Mouse (Mus musculus) lung, embryonic 14.5 days (tissue): Measurements from ENCODE around the gene B3galt6. TPM values are rescaled to one million over a fixed set of nuclear protein-coding genes. Genes with fewer than 3 reads are reported as not detected.

Experiments
- ATAC-seq: fragments of 200-750 bp; cut with Nextera tagmentation; 2 replicates; pipeline ENCODE4 v1.8.0; 2017; ENCODE audit warnings: mild to moderate bottlenecking, moderate TSS enrichment, moderate library complexity; ENCODE audit not compliant: insufficient read depth
- DNase-seq: peaks from one replicate; pipeline ENCODE4 v3.0.0-alpha.2; 2015
- H3K27ac ChIP-seq: fragments of 300-500 bp; sonication (generic); 2 replicates; pipeline ENCODE4 v1.5.1; 2014; ENCODE audit warnings: low read depth, mild to moderate bottlenecking, moderate library complexity
- H3K27me3 ChIP-seq: fragments of 300-500 bp; sonication (generic); 2 replicates; pipeline ENCODE4 v1.6.1; 2014; ENCODE audit warnings: low read length, control low read depth; ENCODE audit not compliant: insufficient read depth
- H3K36me3 ChIP-seq: fragments of 300-500 bp; sonication (generic); 2 replicates; pipeline ENCODE4 v1.6.1; 2014; ENCODE audit warnings: control low read depth; ENCODE audit not compliant: insufficient read depth
- H3K4me1 ChIP-seq: fragments of 300-500 bp; sonication (generic); 2 replicates; pipeline ENCODE4 v1.6.1; 2014; ENCODE audit warnings: antibody characterized with exemption, control low read depth; ENCODE audit not compliant: insufficient read depth
- H3K4me2 ChIP-seq: fragments of 300-500 bp; sonication (generic); 2 replicates; pipeline ENCODE4 v1.6.1; 2014; ENCODE audit warnings: mild to moderate bottlenecking
- H3K4me3 ChIP-seq: fragments of 300-500 bp; sonication (generic); 2 replicates; pipeline ENCODE4 v1.5.1; 2014; ENCODE audit warnings: low read depth, low read length
- H3K9ac ChIP-seq: fragments of 300-500 bp; sonication (generic); 2 replicates; pipeline ENCODE4 v1.6.1; 2014
- H3K9me3 ChIP-seq: fragments of 300-500 bp; sonication (generic); 2 replicates; pipeline ENCODE4 v1.6.1; 2016; ENCODE audit warnings: low read depth, low read length, control low read depth
- CTCF ChIP-seq: IDR thresholded peaks from 2 replicates; pipeline ENCODE4 v1.5.1; 2016; ENCODE audit warnings: antibody characterized with exemption, low read depth
- WGBS: fragments of 180-500 bp; shearing (Covaris S2); extraction: QIAGEN DNeasy Blood & Tissue Kit; methylation state at CpG from one replicate; pipeline ENCODE4 v1.1.7; 2014; 5-methylcytosine and 5-hydroxymethylcytosine counted together
- polyA plus RNA-seq: library from polyadenylated mRNA; unstranded; fragments of >200 nt; fragmentation: Nextera tagmentation; extraction: Ambion mirVana; gene quantifications from 2 replicates; pipeline ENCODE4 v1.2.1, GENCODE M21; 2014

Gene B3galt6
- polyA plus RNA-seq, 1 experiment from 2014 or later, result 18.2 TPM

DNA sequence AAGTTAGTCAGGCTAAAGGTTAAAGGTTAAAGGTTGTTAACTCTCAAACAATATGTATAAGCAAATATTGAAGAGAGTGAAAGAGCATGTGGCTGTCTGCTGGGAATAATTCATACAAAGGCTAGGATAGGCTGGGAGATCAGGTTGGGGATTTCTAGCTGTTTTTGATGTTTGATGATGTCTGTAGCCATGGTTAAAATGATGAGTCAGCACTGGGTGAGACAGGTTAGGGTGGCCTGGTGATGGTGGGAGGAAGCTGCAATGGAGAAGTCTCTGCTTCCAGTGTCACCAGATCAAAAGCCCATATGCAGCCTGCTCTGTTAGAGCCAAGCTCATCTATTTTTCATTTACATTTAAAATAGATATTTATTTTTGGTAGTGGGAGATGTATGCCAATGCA lies 45.4 kb downstream of the B3galt6 start:
- DNase-seq (no peak), ATAC-seq (no peak)
- H3K27me3 ChIP-seq, result no peaks in the 10 kb centered on the region
- H3K4me2 ChIP-seq, result no peak overlapping the region
- no peak for TF ChIP-seq CTCF
- H3K4me1 ChIP-seq, result peaks cover 9% of the 10 kb centered on the region
- no peak overlapping the region for H3K9ac ChIP-seq
- no peak overlapping the region for H3K4me3 ChIP-seq
- no peak overlapping the region for H3K27ac ChIP-seq
- H3K36me3 ChIP-seq, result peaks cover 53% of the 10 kb centered on the region
- H3K9me3 ChIP-seq, result no peaks in the 10 kb centered on the region

DNA sequence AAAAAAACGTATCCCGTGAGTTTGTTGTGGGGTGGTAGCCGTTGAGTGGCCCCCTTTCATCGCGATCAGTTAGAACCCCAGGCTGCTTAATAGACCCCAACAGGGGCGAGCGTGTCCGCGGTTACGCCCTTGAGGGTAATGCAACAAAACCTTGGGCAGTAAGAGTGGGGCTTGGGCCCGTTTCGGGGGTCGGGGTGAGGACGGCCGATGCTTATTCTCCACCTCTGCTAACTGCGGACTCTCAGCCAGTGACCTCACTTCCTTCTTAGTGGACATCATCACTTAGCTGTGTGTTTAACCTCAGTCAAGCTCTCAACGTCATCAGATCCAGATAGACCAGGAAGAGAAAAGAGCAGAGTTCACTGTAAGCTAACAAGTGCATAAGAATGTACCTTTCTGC lies 48.2 kb downstream of the B3galt6 start:
- ATAC-seq, result no peak

DNA sequence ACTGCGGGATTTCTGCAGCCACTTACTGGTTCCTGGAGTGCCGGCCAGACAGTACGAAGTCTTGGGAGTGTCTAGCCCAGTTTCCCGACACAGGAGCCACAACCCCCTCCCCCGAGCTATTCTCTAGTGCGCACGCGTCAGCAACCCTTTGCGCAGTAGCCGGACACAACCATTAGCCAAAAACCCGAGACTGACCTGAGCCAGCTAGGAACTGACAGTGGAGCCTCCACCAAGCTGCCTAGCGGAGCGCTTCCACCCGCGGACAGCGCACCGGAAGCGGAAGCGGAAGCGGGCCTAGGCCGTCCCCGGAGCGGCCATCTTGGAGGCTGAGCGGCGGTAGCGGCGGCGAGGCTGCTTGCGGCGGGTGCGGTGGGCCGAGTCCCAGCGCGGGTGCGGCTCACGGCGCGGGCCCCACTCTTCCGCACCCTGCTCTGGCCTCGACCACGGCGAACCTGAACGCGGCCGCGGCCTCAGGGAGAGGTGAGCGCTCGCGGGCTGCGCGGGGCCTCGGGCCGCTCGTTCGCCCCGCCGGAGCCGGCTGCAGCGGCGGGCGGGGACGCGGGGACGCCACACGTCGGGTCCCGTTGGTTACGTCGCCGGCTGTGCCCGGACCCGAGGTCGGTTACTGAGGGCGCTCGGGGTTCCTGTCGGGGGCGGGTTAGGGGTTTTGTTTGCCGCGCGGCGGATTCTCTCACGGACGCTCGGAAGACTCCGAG lies 48.8 kb downstream of the B3galt6 start, which contains the start of gene Ube2j2:
Ube2j2 (plus strand) TSS at position 298 of the 716 bp plus-strand sequence.
- Histone ChIP-seq H3K9ac (peak within 1 kb of the TSS; percentile 91), H3K9me3 (no peaks in the 10 kb centered on the region), H3K4me1 (peaks cover 9% of the 10 kb centered on the region), H3K4me3 (peak within 1 kb of the TSS; percentile 93), H3K27me3 (no peaks in the 10 kb centered on the region), H3K36me3 (peaks cover 19% of the 10 kb centered on the region), H3K4me2 (peak within 1 kb of the TSS; percentile 94), H3K27ac (peak within 1 kb of the TSS; percentile 83; the same call in 1 of the 2 replicates)
- DNase-seq, result peak; percentile 97
- WGBS, result under 1% methylated on average over 84 of the region's 85 CpGs
- no peak for TF ChIP-seq CTCF
- peak; percentile 99 for ATAC-seq

More for the DNA sequence above, 48.2 kb downstream of the B3galt6 start:
- no peaks in the 10 kb centered on the region for H3K9me3 ChIP-seq
- no peak for TF ChIP-seq CTCF
- peak overlapping the region; percentile 18; the same call in 1 of the 2 replicates for H3K27ac ChIP-seq
- peak overlapping the region; percentile 94 for H3K4me2 ChIP-seq
- WGBS, result under 1% methylated on average over 17 of the region's 17 CpGs
- peaks cover 9% of the 10 kb centered on the region for H3K4me1 ChIP-seq
- DNase-seq, result peak; percentile 36
- peak overlapping the region; percentile 93 for H3K4me3 ChIP-seq
- no peaks in the 10 kb centered on the region for H3K27me3 ChIP-seq
- peaks cover 25% of the 10 kb centered on the region for H3K36me3 ChIP-seq
- H3K9ac ChIP-seq, result peak overlapping the region; percentile 91

DNA sequence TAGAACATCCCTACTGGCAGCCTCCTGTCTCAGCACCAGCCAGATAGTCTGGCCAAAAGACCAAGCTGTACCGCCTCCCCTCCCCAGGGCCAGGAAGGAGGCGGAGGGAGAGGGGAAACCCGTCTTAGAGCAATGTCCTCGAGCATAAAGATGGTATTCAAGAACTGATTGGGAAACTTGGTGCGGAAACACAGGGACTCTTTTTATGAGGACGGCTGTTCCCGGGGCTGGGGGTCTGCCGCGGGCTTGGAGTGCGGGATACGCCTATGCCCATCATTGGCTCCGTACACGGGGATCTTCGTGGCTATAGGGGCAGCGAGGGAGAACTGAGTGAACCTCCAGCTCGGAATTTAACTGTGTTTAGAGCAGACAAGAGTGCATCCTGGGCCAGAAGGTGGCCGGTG lies 49.4 kb downstream of the B3galt6 start:
- Histone ChIP-seq H3K9ac (peak overlapping the region; percentile 91), H3K27me3 (no peaks in the 10 kb centered on the region), H3K36me3 (peaks cover 14% of the 10 kb centered on the region; the same call in 1 of the 2 replicates), H3K4me3 (peak overlapping the region; percentile 93), H3K27ac (peak overlapping the region; percentile 83; the same call in 1 of the 2 replicates), H3K4me2 (peak overlapping the region; percentile 94), H3K9me3 (no peaks in the 10 kb centered on the region), H3K4me1 (peaks cover 9% of the 10 kb centered on the region)
- DNase-seq, result peak; percentile 43
- no peak for TF ChIP-seq CTCF
- WGBS, result under 1% methylated on average over 17 of the region's 17 CpGs
- peak; percentile 19 for ATAC-seq

Other genes starting within 250 kb of the B3galt6 start
- 96.6 and 102 TPM in 2 replicates for gene Atad3a, start 231.6 kb downstream of the B3galt6 start, polyA plus RNA-seq
- gene Vwa1, start 218.0 kb downstream of the B3galt6 start, polyA plus RNA-seq, result 8.7 and 8.9 TPM in 2 replicates
- 0.12 and 0.15 TPM in 2 replicates for gene Tmem88b, start 206.8 kb downstream of the B3galt6 start, polyA plus RNA-seq
- gene Ankrd65, start 202.2 kb downstream of the B3galt6 start, polyA plus RNA-seq, result not detected in 2 replicates
- 226 and 231 TPM in 2 replicates for gene Mrpl20, start 189.8 kb downstream of the B3galt6 start, polyA plus RNA-seq
- 172 and 174 TPM in 2 replicates for gene Ccnl2, start 180.2 kb downstream of the B3galt6 start, polyA plus RNA-seq
- gene Aurkaip1, start 161.4 kb downstream of the B3galt6 start, polyA plus RNA-seq, result 124 and 136 TPM in 2 replicates
- gene Mxra8, start 153.0 kb downstream of the B3galt6 start, polyA plus RNA-seq, result 148 and 155 TPM in 2 replicates
- 11.3 and 17.8 TPM in 2 replicates for gene Dvl1, start 145.2 kb downstream of the B3galt6 start, polyA plus RNA-seq
- gene Tas1r3, start 129.3 kb downstream of the B3galt6 start, polyA plus RNA-seq, result 0.16 and 0.22 TPM in 2 replicates
- 17.1 and 18.4 TPM in 2 replicates for gene Cptp, start 123.2 kb downstream of the B3galt6 start, polyA plus RNA-seq
- gene Ints11, start 123.1 kb downstream of the B3galt6 start, polyA plus RNA-seq, result 83.6 and 84.7 TPM in 2 replicates
- 43.6 and 50.9 TPM in 2 replicates for gene Pusl1, start 100.9 kb downstream of the B3galt6 start, polyA plus RNA-seq
- gene Acap3, start 100.8 kb downstream of the B3galt6 start, polyA plus RNA-seq, result 17.9 and 20.5 TPM in 2 replicates
- 124 and 127 TPM in 2 replicates for gene Ube2j2, start 48.8 kb downstream of the B3galt6 start, polyA plus RNA-seq
- gene C1qtnf12, start 30.3 kb downstream of the B3galt6 start, polyA plus RNA-seq, result 35.9 and 43.5 TPM in 2 replicates
- gene Sdf4, start 223 bp upstream of the B3galt6 start, polyA plus RNA-seq, result 152 TPM in 2 replicates
- gene Tnfrsf4, start 21.2 kb upstream of the B3galt6 start, polyA plus RNA-seq, result 0.47 and 0.60 TPM in 2 replicates
- gene Tnfrsf18, start 33.5 kb upstream of the B3galt6 start, polyA plus RNA-seq, result 1.3 TPM in 2 replicates
- 2.1 and 3.0 TPM in 2 replicates for gene Ttll10, start 66.8 kb upstream of the B3galt6 start, polyA plus RNA-seq
- 49.4 and 55.7 TPM in 2 replicates for gene 9430015G10Rik, start 117.3 kb upstream of the B3galt6 start, polyA plus RNA-seq
- 0.43 and 0.72 TPM in 2 replicates for gene Rnf223, start 137.9 kb upstream of the B3galt6 start, polyA plus RNA-seq
- gene Agrn, start 204.8 kb upstream of the B3galt6 start, polyA plus RNA-seq, result 81.9 and 84.0 TPM in 2 replicates
- 0.43 TPM in 1 of 2 replicates, not detected in the other for gene Isg15, start 208.2 kb upstream of the B3galt6 start, polyA plus RNA-seq
- 0.72 and 0.81 TPM in 2 replicates for gene AW011738, start 210.7 kb upstream of the B3galt6 start, polyA plus RNA-seq
- gene Perm1, start 223.2 kb upstream of the B3galt6 start, polyA plus RNA-seq, result 0.32 and 0.51 TPM in 2 replicates
- 21.0 and 21.4 TPM in 2 replicates for gene Plekhn1, start 242.2 kb upstream of the B3galt6 start, polyA plus RNA-seq
- 82.4 and 90.1 TPM in 2 replicates for gene Noc2l, start 243.4 kb upstream of the B3galt6 start, polyA plus RNA-seq